Mouse (Mus musculus) ES-E14 (cell line): ENCODE measurements around the gene a. TPM values are rescaled to one million over a fixed set of nuclear protein-coding genes. Genes with fewer than 3 reads are reported as not detected.

Experiments used
- DNase-seq: peaks from one replicate; pipeline ENCODE4 v3.0.0-alpha.2; 2013; ENCODE audit warnings: low read depth, low spot score
- H3K27ac ChIP-seq: 2 replicates; pipeline ENCODE4 v1.5.1; 2012; ENCODE audit warnings: low read depth, mild to moderate bottlenecking, low read length, moderate library complexity, mixed read lengths; ENCODE audit not compliant: poor library complexity, insufficient read depth, severe bottlenecking
- H3K36me3 ChIP-seq: 2 replicates; pipeline ENCODE4 v1.6.1; 2012; ENCODE audit warnings: mild to moderate bottlenecking, low read length, moderate library complexity, mixed read lengths; ENCODE audit not compliant: control insufficient read depth, poor library complexity, insufficient read depth, severe bottlenecking
- H3K4me1 ChIP-seq, 2 experiments: fragments of 150-350 bp in 1 of 2; sonication (generic) in 1 of 2; 2 replicates each; pipeline ENCODE4 v1.6.1; 2012; ENCODE audit warnings: low read length in 2 of 2, mild to moderate bottlenecking in 1 of 2, mixed read lengths in 1 of 2; ENCODE audit not compliant: control insufficient read depth in 2 of 2, insufficient read depth in 2 of 2, poor library complexity in 1 of 2
- H3K4me3 ChIP-seq, 2 experiments: fragments of 150-350 bp in 1 of 2; sonication (generic) in 1 of 2; 2 replicates each; pipeline ENCODE4 v1.5.1; 2012; ENCODE audit warnings: low read length in 2 of 2, low read depth in 1 of 2, mild to moderate bottlenecking in 1 of 2, mixed read lengths in 1 of 2; ENCODE audit not compliant: insufficient read depth in 1 of 2, poor library complexity in 1 of 2, severe bottlenecking in 1 of 2
- H3K9ac ChIP-seq: 2 replicates; pipeline ENCODE4 v1.6.1; 2012; ENCODE audit warnings: low read depth, mild to moderate bottlenecking, low read length, mixed read lengths; ENCODE audit not compliant: poor library complexity, insufficient read depth, severe bottlenecking
- H3K9me3 ChIP-seq: fragments of 150-350 bp; sonication (generic); 2 replicates; pipeline ENCODE4 v1.6.1; 2012; ENCODE audit warnings: low read depth, mild to moderate bottlenecking, low read length; ENCODE audit not compliant: control insufficient read depth, insufficient read depth
- CHD2 ChIP-seq: IDR thresholded peaks from 2 replicates; pipeline ENCODE4 v1.6.1; 2014; ENCODE audit warnings: mild to moderate bottlenecking, low read depth, low read length, inconsistent platforms
- HCFC1 ChIP-seq: IDR thresholded peaks from 2 replicates; pipeline ENCODE4 v1.6.1; 2012; ENCODE audit warnings: low read length, inconsistent platforms, borderline replicate concordance; ENCODE audit not compliant: insufficient read depth
- MAFK ChIP-seq: IDR thresholded peaks from 2 replicates; pipeline ENCODE4 v1.6.1; 2014; ENCODE audit warnings: mild to moderate bottlenecking, low read depth, low read length, inconsistent platforms; ENCODE audit not compliant: insufficient read depth
- ZC3H11A ChIP-seq: IDR thresholded peaks from 2 replicates; pipeline ENCODE4 v1.6.1; 2012; ENCODE audit warnings: low read depth, mild to moderate bottlenecking, inconsistent platforms, low read length, borderline replicate concordance
- ZNF384 ChIP-seq: IDR thresholded peaks from 2 replicates; pipeline ENCODE4 v1.6.1; 2012; ENCODE audit warnings: low read depth, low read length, inconsistent platforms
- in situ Hi-C, 2 experiments: fragments of 600-800 bp; cut with MboI; formaldehyde crosslinking; loops; one replicate each; pipeline ENCODE4 v1.15.1; 2025; ENCODE audit warnings: low sequenced_read_pairs in 2 of 2, inconsistent platforms in 1 of 2; ENCODE audit not compliant: unreplicated experiment in 2 of 2
- total RNA-seq: library from RNA; depleted of rRNA; stranded (reverse); fragments of 300-350 nt; gene quantifications from 2 replicates; pipeline ENCODE4 v1.2.3, GENCODE M21; 2012

The a gene
- total RNA-seq, 1 experiment: 0.49 TPM

DNA sequence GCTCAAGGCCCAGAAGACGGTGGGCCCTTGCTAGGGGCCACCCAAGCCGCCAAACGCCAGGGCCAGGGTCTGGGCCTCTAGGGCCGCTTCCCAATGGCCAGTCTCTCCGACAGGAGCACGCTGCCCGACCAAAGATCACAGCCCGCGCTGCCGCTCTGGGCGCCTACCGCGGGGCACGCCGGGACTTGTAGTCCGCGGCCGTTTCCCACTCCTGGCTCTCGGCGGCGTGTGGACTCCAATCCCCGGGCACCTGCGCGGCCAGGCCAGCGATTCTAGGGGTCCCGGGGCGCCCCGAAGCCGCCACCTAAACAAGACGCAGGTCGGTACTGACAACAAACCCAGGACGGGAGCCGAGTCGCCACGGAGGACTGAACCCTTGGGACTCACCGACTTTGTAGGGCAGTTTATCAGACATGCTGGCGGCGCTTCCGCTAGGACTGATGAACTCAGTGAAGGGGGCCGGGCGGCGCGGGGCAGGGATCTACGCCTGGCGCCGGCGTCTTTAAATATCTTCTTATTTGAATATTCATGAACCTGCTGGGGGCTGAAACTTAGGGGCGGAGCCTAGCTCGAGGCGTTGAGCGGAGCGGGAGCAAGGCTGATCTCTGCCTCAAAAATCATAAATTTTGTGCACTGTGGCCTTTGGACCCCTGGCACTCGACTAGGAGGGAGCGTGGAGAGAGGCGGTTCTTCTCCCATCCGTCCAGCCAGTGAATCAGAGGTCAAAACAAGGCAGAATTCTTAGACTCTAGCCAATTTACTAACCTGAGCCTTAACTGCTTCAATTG, 283.0 kb downstream of the a start, which contains the start of gene Ahcy:
Gene Ahcy (minus strand): TSS at position 520 of the 788 bp plus-strand sequence.
- H3K4me1 ChIP-seq: peaks cover 7 to 24% of the 10 kb centered on the region in 2 experiments; a peak in 3 of 4 replicates
- H3K36me3 ChIP-seq: 0 out of 2 replicates have a peak, but pooled peaks cover 2% of the 10 kb centered on the region
- peak; percentile 83 for DNase-seq
- no peaks in the 10 kb centered on the region for H3K9me3 ChIP-seq
- H3K9ac ChIP-seq: peak within 1 kb of the TSS; percentile 97
- in situ Hi-C loops: no loop called here
- H3K4me3 ChIP-seq: peak within 1 kb of the TSS; percentile 95 to 98
- no peak within 1 kb of the TSS; the same call in none of the 2 replicates for H3K27ac ChIP-seq
- TF ChIP-seq HCFC1: peak; percentile 93
- TF ChIP-seq CHD2: no peak
- TF ChIP-seq ZNF384: no peak
- TF ChIP-seq MAFK: no peak
- no peak for TF ChIP-seq ZC3H11A

DNA sequence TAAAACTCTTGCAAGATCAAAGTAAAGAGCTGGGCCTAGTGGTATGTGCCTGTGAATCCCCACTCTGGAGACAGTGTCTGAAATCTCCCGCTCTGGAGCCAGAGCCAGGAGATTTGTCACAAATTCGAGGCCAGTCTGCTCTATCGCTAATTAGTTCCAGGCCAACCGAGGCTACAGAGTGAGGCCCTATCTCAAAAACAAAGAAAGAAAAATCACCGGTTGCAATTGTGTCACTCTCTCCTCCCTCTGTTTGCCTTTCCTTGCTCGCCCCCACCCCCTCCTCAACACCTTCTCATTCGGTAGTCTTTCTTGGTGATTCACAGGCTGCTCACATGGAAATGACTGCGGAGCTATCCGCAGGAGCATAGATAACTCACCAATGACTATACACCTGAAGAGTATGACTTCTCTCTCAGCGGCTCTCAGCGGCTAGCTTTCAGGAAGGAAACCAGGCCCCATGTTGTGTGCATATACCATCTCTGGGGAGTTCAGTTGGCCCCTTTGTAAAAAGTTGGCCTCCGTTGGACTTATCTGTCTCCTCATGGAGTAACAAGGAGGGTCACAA, 283.6 kb downstream of the a start:
- Histone ChIP-seq H3K27ac (no peak overlapping the region), H3K4me1 (peaks cover 9 to 26% of the 10 kb centered on the region in 2 experiments), H3K36me3 (0 out of 2 replicates have a peak, but pooled peaks cover 2% of the 10 kb centered on the region), H3K9me3 (no peaks in the 10 kb centered on the region), H3K4me3 (peak overlapping the region; percentile 95 to 98), H3K9ac (peak overlapping the region; percentile 65; the same call in 1 of the 2 replicates)
- no peak for TF ChIP-seq CHD2
- TF ChIP-seq MAFK: no peak
- no peak for TF ChIP-seq ZNF384
- no peak for TF ChIP-seq HCFC1
- TF ChIP-seq ZC3H11A: no peak
- DNase-seq: no peak
- in situ Hi-C loops: no loop called here

DNA sequence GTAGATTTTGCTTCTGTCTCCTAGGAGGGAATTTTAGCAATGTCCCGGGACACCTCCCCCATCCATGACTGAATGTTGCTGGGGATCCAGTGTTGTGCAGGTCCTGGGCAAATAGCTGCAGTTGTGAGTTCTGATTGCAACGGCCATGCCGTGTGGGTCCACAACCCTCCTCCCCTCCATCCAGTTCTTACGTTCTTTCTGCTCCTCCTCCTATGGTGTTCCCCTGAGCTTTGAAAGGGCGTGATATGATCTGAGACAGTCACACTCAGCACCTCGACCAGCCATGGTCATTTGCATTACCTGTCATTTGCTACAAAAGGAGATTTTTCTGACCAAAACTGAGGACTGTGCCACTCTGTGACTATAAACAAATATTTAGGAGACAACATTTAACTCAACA, 284.4 kb downstream of the a start:
- in situ Hi-C loops: no loop called here
- DNase-seq: no peak
- TF ChIP-seq ZNF384: no peak
- TF ChIP-seq ZC3H11A: no peak
- TF ChIP-seq MAFK: no peak
- TF ChIP-seq HCFC1: no peak
- no peak for TF ChIP-seq CHD2
- Histone ChIP-seq H3K36me3 (0 out of 2 replicates have a peak, but pooled peaks cover 2% of the 10 kb centered on the region), H3K4me3 (no peak overlapping the region), H3K4me1 (peaks cover 13 to 24% of the 10 kb centered on the region in 2 experiments), H3K9me3 (no peaks in the 10 kb centered on the region), H3K27ac (no peak overlapping the region), H3K9ac (no peak overlapping the region)

DNA sequence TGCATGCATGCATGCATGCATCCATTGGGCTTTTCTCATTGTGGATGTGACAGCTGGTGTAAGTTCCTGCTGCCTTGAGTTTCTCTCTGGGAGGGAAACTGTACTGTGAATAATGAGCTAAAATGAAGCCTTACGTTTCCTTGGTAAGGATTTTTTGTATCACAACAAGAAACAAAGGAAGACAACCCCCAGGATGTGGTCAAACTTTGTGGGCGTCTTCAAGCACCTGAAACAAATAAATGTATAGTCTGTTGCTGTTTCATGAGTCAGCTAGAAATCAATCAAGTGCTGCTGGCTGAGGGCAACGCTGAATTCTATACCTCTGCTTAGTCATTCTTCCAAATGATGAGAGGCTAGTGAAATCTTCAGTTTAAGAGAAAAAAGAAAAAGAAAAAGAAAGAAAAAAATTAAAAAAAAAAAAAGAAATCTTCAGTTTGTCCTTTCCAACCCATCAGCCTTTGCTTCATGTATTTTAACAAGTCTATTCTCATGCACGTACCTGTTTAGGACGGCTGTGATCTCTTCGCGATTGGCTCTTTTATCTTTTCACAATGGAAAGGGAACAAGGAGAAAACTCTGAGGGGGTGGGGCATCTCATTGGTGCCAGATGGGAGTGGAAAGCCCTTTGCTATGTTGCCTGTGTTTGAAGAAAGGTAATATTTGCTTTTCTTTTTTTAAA, 288.4 kb downstream of the a start:
- H3K4me3 ChIP-seq: no peak overlapping the region
- in situ Hi-C loops: no loop called here
- H3K9me3 ChIP-seq: no peaks in the 10 kb centered on the region
- TF ChIP-seq MAFK (peak; percentile 70), ZNF384 (peak; percentile 42; the same call in 1 of the 2 replicates), CHD2 (peak; percentile 46; the same call in 1 of the 2 replicates), HCFC1 (no peak)
- no peaks in the 10 kb centered on the region for H3K36me3 ChIP-seq
- H3K9ac ChIP-seq: no peak overlapping the region
- DNase-seq: peak; percentile 75
- peaks cover 9 to 18% of the 10 kb centered on the region in 2 experiments for H3K4me1 ChIP-seq
- no peak overlapping the region for H3K27ac ChIP-seq
